Mouse (Mus musculus): Measurements from ENCODE around the gene Gsn.

GRCm38 (mm10) chr2:35335620-35336019 is 79.4 kb downstream of the Gsn start:
- TF ChIP-seq MAFK (IDR thresholded peaks at IDR 0.05; ENCODE audit: insufficient read depth, low read depth, low read length) (no peak), ZC3H11A (IDR thresholded peaks at IDR 0.05; ENCODE audit: borderline replicate concordance, low read depth, low read length) (no peak), ZNF384 (IDR thresholded peaks at IDR 0.05; ENCODE audit: low read depth, low read length) (no peak), CHD2 (IDR thresholded peaks at IDR 0.05; ENCODE audit: low read depth, low read length) (no peak)

Data from ES-E14 (cell line).